Mouse (Mus musculus) CD8-positive naive resting alpha-beta T cell, adult 2 months (primary cell): ENCODE data around the gene Ptprm.
"Not testable (repeated sequence)": the region's sequence is repeated elsewhere in the genome, so short reads cannot be mapped to it uniquely, and the experiment has no call there.

ENCODE experiments used
- DNase-seq, 2 experiments: peaks; one replicate each; pipeline ENCODE4 v3.0.0; 2022; ENCODE audit warnings: low read depth in 2 of 2, low spot score in 2 of 2

The Ptprm gene

DNA sequence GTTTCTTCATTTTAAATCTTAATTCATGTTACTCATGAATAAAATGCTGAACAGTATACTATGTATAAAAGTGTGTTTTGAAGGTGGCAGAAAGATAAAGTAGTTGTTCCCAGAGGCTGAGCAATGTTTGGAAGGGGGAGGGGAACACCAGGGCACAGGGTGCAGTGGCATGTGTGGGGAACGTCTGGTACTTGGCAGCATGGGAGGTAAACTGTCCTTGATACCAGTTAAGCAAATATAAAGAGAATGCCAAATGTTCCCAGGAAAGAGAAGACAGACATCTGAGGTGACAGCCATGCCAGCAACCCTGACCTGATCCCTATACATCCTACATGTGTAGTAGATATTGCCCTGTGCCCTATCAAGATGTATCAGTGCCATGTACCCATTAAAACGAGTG, 472.0 kb downstream of the Ptprm start:
- DNase-seq, result no peak

DNA sequence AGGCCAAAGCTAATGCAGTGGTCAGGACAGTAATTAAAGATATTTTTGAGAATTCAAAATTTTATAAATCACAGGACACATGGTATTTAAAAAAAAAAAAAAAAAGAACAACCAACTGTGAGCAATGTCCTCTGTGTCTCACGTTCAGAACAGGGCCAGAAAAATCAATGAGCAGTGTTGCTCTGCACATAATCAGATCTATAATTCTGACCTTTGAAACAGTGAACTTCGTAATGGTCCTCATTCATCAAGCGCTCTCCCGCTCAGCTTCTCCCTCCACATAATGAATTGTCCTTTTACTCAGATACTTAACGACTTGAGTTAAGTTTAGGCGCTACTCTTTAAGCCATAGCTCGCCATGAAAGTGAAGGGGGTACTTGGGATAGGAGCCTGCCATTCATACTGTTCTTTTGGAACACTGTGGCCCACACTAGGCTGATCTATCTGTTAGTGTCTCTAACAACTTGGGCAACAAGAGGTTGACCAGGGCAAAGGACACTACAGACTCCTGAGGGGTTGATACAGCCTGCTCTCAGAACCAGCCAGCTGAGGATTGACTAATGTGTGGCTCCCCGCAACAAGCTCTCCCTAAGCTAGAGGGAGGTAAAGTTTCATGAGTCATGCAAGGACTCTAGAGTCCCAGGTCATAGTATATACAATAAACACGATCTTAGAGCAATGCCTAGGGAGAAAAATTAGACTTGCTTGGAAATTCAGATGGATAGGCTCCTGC, 473.1 kb downstream of the Ptprm start:
- no peak for DNase-seq

DNA sequence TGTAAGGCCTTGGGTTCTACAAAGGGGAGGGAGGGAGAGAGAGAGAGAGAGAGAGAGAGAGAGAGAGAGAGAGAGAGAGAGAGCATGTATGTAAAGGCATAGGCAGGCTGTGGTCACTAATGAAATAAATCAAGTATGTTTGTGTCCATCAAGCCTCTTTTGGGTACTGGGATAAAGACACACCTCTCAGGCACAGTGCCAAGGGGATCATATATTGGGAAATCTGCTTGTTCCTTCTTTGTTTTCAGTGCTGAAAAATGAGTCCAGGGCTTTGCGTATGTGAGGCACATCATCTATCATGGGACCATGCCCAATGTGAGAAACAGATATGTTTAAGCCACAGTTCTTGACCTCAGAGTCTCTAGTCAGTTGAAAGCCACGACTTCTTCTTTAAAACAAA, 475.1 kb downstream of the Ptprm start:
- no peak for DNase-seq

DNA sequence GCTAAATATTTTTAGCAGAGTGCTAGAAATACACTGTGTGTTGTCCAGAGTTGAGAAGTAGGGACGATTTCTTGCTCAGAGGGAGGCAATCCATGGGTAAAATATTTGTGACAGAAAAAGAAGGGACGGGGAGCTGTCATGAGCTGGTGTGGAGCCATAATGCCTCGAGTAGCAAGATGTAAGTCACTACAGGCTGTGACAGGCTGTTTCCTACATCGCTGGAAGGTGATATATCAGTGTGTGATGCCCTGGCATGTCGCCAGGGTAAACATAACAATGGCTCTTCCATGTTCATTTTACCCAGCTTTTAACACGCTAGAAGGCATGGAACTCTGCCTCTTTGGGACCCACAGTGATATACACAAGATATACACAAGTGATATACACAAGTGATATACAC, 476.7 kb downstream of the Ptprm start:
- DNase-seq, result no peak

DNA sequence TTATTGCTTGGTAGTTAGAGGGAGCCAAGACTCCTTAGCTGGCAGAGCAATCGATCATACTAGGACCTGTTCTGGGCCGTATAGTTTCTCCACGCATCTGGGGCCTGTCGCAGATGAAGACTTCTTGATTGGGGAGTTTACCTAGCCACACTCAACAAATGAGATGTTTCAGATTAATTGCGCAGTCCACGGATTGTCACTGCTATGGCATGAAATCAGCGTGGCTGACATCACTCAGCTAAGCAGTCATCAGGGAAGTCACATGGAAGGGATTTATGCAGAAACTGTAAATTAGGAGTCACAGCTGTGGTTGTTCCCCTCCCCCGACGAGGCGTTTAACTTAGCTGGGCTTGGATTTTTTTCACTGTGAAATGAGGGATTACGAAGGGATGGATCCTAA, 479.4 kb downstream of the Ptprm start:
- DNase-seq, result no peak

DNA sequence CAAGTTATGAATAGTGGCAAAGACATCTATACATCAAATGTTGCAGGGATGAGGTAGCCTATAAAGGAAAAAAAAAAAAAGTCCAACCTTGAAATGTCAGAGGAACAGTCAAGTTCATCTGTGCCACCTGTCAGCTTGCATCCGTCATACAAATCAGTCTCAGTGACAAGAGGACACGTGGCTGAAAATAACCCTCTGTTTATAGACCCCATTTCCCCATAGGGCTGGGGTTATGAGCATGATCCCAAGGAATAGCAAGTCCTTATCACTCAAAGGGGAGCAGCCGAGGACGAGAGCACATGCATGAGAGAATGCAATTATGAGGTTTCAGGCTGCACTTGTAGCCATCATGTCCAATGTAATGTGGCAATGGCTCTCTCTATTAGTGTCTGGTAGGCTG, 482.9 kb downstream of the Ptprm start:
- DNase-seq, result no peak

DNA sequence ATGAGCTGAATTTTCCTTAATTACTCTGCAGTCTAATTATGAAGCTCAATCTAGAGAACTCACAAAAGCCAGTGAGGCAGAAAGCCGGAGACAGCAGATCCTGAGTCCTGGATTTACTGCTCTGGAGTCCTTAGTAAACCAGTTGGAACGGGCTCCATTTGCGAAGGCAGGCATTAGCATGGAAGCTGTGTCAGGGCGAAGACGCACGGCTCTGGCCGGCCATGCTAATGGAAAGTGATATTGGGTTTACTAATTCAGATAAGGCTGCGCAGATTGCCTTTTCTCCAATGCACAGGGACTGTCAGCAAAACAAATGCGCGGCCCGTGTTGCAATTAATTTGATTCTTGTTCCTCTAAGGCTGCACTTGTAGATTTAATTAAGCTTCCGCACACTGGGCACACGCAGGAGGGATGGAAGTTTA, 484.7 kb downstream of the Ptprm start:
- DNase-seq, result no peak

DNA sequence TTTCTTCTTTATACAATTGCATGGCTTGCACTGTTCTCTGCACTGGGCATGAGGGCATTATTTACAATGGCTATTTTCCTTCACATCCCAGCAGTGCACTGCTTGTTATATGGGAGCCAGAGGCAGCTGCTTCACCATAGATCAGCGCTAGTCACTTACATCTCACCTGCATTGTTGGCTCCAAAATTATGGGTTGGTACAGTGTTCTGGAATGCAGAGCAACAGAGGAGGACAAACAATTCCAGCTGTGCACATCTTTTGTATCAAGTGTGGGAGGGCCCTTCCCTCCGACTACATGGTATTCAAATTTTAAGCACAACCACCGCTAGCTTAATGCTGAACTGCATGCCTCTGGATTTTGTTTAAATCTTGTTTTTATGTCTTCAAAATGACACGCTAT, 489.8 kb downstream of the Ptprm start:
- no peak for DNase-seq

DNA sequence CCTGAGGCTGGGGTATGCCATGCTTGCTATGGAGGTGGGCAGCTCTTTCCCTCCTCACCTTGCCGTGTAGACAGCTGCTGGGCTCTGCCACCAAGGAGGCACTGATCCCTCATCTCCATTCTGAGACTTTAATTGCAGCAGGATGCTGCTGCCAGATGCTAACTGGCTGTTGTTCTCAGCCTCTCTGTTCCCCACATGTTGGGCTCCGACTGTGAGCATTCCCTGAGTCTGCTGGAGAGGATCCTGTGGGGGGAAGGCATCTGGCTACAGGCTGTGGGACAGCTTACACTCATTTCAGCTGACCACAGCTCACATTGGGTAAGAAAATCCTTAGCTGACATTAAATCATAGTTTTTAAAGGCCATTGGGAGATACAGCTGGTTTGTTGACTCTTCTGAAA, 492.7 kb downstream of the Ptprm start:
- DNase-seq, result no peak

DNA sequence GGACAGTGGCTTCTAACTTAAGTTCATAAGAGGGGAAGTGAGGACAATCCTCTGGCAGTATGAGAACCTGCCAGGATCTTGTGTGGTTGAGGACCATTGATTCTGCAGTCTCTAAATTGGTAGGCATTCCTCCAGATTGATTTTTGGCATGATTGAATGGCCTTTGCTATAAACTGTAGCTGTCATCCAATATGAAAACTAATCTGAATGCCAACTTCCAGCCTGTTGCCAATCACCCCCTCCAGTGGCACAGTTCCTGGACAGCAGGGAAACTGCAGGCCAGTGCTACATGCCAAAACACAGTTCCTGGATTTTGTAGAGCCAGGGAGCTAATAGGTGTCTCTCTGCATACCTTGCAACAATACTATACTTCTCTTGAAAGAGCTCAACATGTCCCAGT, 495.5 kb downstream of the Ptprm start:
- no peak for DNase-seq

DNA sequence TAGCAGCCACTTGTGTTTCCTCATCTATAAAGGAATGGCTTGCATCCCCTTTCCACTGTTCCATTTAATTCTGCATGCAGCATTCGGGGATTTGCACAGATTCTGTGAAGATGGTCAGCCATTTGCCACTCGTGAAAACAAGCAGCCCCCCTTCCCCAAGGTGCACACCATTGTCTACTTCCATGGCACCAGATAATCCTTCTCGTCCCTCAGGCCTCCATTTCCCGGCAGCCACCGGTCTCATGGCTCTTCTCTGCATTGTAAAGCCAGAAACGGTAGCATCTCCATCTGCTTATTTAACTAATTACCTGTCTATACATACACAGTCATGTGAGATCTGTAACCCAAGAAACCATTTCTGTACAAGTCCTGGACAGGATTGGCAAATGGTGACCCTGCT, 501.8 kb downstream of the Ptprm start:
- no peak for DNase-seq

DNA sequence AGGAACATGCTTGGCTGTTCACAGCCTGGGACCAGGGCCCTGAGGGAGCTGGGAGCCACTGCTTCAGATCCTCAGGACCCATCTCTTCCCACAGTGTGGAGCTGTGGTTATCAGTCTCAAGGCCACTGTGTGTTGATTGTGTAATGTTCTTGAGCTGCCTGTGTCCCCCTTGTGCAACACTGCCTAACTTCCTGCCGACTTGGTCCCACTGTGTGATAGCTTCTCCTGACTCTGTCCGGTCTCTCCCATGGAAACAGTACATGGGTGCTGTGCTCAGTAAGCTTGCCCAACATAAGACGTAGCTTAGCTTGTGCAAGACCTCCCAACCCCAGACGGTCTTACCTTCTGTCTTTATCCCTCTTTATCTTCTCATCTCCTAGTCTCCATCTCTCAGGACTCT, 507.2 kb downstream of the Ptprm start:
- DNase-seq, result not testable (repeated sequence)

DNA sequence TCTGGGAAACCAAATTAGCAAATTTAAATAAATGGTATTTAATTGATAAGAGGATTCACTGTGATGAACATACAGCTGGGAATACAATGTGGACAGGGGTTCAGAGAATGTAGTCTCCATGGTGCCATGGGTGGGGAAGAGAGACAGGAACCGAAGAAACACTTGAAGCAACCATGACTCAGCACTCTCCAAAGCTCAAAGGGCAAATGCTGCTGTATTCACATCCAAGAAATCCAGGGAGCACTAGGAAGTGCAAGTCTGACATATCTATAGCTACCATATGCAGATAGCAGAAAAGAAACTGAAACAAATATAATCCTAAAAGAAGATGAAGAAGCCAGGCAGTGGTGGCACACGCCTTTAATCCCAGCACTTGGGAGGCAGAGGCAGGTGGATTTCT, 531.9 kb downstream of the Ptprm start:
- no peak for DNase-seq

DNA sequence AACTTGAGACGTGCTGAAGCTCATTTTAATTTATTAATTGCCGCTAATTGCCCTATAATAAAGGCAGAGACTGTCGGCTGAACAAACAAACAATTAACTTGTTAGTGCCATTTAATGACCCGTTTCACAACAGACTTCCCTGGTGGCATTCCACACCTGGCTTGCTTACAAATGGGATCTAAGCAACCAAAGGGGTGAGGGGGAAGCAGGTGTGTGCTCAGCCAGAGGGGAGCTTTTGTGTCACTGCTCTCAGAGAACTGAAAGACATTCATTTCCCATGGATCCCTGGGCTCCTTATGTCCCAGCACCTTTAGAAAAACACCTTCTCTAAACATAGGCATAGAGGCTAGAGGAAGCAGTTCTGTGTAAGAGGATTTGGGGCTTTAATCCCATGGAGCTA, 536.9 kb downstream of the Ptprm start:
- no peak for DNase-seq

DNA sequence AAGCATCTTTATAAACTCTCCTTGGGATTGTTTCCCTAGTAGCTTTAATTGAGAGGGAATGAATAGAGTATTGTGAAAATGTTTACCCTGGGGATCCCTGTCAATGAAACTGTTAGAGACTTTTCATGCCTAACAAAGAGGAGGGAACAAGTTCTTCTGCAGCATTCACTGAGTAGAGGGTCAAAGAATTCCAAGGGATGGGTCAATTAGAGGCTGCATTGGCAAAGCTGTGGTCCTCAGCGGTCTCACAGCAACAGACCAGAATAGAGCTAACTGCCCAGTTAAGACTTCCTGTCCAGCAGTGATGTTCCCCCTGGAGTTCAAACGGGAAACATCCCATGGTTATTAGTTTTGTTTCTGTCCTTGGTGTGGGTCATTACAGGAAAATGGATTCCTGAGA, 538.3 kb downstream of the Ptprm start:
- DNase-seq, result no peak

DNA sequence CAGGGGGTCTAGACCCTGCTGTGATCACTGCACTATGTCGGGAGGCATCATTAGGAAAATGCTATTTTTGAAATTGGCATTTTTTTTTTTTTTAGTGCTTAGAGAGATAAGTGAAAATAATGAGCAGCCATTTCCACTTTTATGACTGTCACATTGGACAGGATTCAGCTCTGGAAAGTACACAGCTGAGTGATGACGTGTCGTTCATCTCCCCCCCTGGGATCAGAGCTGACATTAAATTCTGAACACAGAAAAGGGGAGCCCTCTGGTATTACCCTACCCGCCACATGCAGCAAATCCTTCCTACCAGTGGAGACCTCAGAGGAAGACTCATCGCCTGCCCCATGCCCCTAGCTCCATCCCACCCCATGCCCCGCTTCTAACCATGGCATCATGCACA, 540.5 kb downstream of the Ptprm start:
- DNase-seq, result no peak

DNA sequence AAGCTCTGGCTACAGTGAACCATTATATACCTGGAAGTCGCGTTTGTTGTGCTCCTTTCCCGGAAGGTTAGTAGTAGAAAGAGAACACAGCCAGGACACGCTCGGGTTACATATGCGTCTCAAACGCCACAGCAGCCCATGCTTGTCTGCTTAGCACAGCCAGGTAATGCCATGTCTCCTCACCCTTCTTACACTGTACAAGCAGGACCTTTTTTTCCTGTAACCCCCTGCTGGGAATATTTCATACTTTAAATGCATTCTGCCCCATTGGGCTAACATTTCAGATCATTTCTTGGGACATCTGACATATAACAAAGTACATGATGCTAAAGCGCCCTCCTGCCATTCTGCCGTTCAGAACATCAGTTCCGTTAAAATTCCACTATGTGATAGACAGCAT, 540.9 kb downstream of the Ptprm start:
- no peak for DNase-seq

DNA sequence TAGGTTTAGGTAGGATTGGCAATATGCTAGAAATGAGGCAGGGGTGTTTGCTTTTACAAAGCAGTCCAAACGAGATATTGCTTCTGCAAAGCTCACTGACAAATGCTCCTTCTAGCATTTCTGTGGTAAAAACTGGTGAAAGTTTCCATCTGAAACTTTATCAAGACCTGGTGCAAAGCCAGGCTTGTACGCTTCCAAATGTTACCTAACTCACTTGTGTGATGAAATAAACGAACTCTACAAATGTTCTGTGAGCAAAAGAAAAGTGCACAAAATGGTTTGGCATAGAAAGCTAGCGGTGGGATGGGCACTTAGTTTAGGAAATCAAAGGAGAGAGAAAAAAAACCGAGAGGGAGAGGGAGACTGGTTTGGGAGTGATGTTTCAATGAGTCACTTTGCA, 544.5 kb downstream of the Ptprm start:
- no peak for DNase-seq

DNA sequence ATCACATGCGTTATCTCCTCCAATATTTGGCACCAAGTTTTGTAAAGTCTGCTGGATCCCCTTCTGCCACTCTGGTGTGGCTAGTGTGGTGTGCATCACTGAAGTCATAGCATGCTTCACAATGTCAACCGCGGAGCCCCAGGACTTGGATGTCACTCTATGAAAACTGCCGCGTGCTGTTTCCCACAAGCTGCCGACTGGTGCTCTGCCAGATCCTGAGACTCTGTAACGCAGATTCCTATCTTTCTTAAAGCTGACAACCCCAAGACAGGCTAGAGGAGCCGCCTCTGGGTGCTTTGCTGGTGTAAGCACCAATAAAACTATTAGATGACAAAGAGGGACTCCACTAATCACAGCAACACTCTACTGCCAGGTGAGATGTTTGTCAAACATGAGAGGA, 546.1 kb downstream of the Ptprm start:
- no peak for DNase-seq

DNA sequence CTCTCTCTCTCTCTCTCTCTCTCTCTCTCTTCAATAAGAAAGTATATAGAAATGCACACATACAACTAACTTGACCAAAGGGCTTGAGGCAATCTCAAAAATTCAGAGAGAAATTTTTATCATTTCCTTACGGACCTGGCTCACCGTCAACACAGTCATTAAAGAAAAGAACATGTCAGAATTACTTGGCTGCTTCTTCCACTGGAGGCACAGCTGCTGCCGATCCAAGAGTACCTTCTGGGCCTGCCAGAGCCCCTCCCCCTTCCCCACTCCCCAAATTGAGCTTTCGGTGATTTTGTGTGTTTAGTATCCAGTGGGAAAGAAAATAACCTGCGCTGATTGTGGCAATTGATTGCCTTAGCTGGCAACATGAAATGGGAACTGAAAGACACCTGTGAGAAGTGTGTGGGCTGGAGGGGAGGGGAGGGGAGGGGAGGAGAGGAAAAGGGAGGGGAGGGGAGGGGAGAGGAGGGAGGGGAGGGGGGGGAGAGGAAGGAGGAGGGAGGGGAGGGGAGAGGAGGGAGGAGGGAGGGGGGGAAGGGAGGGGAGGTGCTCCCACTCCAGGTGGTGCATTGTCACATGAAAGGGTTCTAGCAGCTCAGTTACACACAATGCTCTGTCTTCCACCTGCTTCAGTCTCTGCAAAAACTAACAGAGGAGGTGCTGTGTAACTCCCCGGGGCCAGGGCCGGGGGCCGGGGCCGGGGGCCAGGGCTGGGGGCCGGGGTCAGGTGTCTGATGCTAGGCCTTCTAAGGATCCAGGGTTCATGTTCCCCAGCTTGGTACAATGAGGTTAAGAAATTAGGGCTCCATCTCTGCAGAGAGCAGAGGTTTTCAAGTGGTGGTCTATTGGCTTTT, 552.2 kb downstream of the Ptprm start:
- DNase-seq, result no peak

DNA sequence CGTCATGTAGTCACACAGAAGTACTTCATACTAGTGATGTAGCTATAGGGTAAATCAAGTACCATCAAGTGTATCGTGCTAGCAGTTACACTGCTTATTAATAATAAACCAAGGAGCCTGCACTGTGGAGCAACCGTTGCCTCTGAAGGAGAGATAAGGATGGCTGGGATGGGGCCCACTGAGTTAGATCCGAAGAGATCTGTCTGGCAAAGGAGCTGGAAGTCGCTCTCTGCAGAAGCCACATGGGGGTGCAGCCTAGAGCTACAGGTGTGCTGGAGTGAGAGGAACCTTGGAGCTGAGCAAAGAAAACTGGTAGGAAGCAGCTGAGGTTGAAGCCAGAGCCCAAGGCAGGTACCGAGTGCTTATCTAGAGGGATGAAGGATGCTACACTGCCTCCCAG, 554.0 kb downstream of the Ptprm start:
- no peak for DNase-seq

DNA sequence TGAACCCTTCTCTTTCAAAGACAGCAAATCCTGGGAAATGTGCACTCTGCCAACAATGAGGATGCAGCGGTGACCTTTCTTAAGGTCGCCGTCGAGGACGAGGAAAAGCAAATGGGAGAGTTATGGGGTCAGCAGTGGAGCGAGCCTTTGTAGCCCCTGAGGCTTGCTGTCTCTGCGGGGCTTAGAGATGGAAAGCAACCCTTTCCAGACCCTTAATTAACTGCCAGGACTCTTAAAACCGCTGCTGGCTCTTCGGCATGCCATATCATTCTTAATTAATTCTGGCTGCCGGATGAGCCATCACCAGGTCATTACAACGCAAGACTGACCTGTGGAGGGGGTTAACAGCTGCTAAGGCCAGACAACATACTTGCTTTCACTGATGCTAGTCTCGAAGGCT, 568.1 kb downstream of the Ptprm start:
- no peak for DNase-seq

DNA sequence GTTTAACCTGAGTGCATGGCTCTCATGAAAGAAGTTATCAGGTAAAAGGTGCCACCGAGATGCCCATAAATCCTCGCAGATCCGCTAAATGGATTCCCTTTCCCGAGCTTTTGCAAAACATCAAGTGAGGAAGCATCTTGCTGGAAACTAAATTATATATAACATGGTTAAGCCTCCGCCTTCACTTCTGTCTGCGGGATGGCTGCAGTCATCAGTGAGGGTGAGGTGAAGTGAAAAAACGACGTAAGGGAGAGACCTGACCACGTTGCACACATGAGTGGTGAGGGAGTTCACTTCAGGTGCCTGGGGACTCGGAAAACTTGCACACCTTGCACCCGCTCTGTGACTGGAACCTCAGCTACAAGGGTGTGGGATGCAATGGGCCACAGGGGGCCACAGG, 568.7 kb downstream of the Ptprm start:
- no peak for DNase-seq
